Mouse (Mus musculus) olfactory bulb, adult 2 months (tissue): Measurements from ENCODE around the gene Drd3. TPM values are rescaled to one million over a fixed set of nuclear protein-coding genes. Genes with fewer than 3 reads are reported as not detected.

Experiments
- H3K27ac ChIP-seq: fragments of 200-500 bp; 2 replicates; pipeline ENCODE4 v1.5.1; 2012; ENCODE audit warnings: low read depth, low read length; ENCODE audit not compliant: insufficient read depth
- H3K4me1 ChIP-seq: fragments of 200-500 bp; 2 replicates; pipeline ENCODE4 v1.6.1; 2012; ENCODE audit warnings: low read length; ENCODE audit not compliant: control insufficient read depth, insufficient read depth
- H3K4me3 ChIP-seq: fragments of 200-500 bp; 2 replicates; pipeline ENCODE4 v1.5.1; 2012; ENCODE audit warnings: mild to moderate bottlenecking, low read depth, low read length, moderate library complexity; ENCODE audit not compliant: insufficient read depth
- CTCF ChIP-seq: fragments of 200-500 bp; IDR thresholded peaks from 2 replicates; pipeline ENCODE4 v1.5.1; 2012; ENCODE audit warnings: low read depth, mild to moderate bottlenecking, low read length, moderate library complexity; ENCODE audit not compliant: insufficient read depth
- POLR2A ChIP-seq: fragments of 200-500 bp; IDR thresholded peaks from 2 replicates; pipeline ENCODE4 v1.6.1; 2012; ENCODE audit warnings: mild to moderate bottlenecking, low read depth, low read length, moderate library complexity; ENCODE audit not compliant: insufficient read depth
- WGBS: fragments of 180-500 bp; shearing (Covaris S2); methylation state at CpG from one replicate; pipeline ENCODE4 v1.1.7; 2018; 5-methylcytosine and 5-hydroxymethylcytosine counted together
- polyA plus RNA-seq: library from polyadenylated mRNA; stranded (reverse); fragments of >200 nt; gene quantifications from 2 replicates; pipeline ENCODE4 v1.2.4, GENCODE M21; 2012; ENCODE audit warnings: low replicate concordance; ENCODE audit not compliant: missing spikeins, insufficient read depth, insufficient read length

The Drd3 gene
- not detected in 2 replicates for polyA plus RNA-seq

DNA sequence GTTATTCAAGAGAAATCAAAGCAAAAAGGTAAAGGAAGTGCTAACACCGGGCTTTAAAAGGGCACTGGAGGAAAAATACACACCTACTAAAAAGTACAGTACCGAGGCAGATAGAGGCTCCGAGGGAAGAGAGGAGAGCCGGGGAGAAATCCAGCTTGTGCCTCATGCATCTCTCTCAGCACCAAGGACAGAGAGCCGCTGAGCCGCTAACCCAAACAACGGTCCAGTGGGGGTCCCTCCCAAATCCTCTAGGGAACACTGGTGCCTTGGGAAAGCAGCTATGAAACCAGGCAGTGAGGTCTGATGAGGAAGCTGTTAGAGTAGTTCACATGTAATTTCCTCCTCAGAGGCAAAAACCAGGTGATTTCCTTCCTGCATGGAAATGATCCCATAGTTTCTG is at the start of gene Drd3:
Drd3 (plus strand) TSS at position 276 of the 400 bp plus-strand sequence.
- 17% methylated on average over 7 of the region's 7 CpGs for WGBS
- Histone ChIP-seq H3K4me1 (peaks cover 3% of the 10 kb centered on the region; the same call in 1 of the 2 replicates), H3K4me3 (no peak within 1 kb of the TSS), H3K27ac (no peak within 1 kb of the TSS)
- TF ChIP-seq CTCF (no peak), POLR2A (no peak)

- 58% methylated on average over 13 of the region's 13 CpGs for WGBS
- H3K4me1 ChIP-seq, result no peaks in the 10 kb centered on the region
- H3K4me3 ChIP-seq, result no peak overlapping the region
- no peak overlapping the region for H3K27ac ChIP-seq
- TF ChIP-seq POLR2A (no peak), CTCF (no peak)
Measured at GRCm38 (mm10) chr16:43708335-43709061, 45.3 kb upstream of the Drd3 start.

GRCm38 (mm10) chr16:43709062-43709413 is 44.8 kb upstream of the Drd3 start:
- WGBS, result 85% methylated on average over 15 of the region's 15 CpGs
- Histone ChIP-seq H3K4me1 (no peaks in the 10 kb centered on the region), H3K4me3 (no peak overlapping the region), H3K27ac (no peak overlapping the region)
- no peak for TF ChIP-seq POLR2A
- TF ChIP-seq CTCF, result no peak

GRCm38 (mm10) chr16:43709432-43710133 is 44.2 kb upstream of the Drd3 start:
- H3K4me1 ChIP-seq, result no peaks in the 10 kb centered on the region
- WGBS, result 67% methylated on average over 9 of the region's 9 CpGs
- no peak overlapping the region for H3K27ac ChIP-seq
- H3K4me3 ChIP-seq, result no peak overlapping the region
- TF ChIP-seq POLR2A (no peak), CTCF (no peak)

DNA sequence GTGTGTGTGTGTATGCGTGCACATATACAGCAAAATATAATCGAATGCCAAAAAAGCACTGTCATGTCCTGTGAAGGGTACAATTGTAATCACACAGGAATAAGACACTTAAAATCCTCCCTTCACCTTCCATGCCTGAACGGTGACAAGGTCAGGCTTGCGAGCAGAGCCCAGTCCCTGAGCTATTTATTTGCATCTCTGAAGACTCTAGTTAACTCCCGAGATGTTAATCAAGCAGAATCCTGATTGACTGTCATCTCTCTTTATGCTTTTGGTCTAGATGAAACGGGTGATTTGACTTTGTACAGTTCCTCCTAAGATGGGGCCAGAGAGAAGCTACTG is 43.7 kb upstream of the Drd3 start:
- Histone ChIP-seq H3K4me3 (no peak overlapping the region), H3K27ac (no peak overlapping the region), H3K4me1 (no peaks in the 10 kb centered on the region)
- WGBS, result 76% methylated on average over 6 of the region's 6 CpGs
- no peak for TF ChIP-seq POLR2A

GRCm38 (mm10) chr16:43710651-43711050 is 43.2 kb upstream of the Drd3 start:
- no peak for TF ChIP-seq CTCF
- TF ChIP-seq POLR2A, result no peak
- 91% methylated on average over 11 of the region's 11 CpGs for WGBS
- Histone ChIP-seq H3K4me3 (no peak overlapping the region), H3K4me1 (no peaks in the 10 kb centered on the region), H3K27ac (no peak overlapping the region)

DNA sequence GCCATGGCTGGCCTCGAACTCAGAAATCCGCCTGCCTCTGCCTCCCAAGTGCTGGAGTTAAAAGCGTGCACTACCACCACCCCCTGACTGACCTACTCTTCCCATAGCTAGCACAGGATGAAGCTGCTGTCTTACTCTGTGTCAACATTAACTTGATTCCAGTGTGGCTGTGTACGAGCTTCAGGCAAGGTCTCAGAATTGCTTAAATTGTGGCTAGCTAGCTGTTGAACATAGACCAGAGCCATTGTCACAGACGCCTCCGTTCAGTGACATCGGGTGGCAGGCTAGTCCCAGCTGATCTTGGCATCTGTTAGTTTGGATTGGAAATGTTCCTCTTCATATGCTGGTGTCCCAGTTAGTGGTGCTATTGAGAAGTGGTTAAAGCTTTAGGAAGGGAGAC is 42.5 kb upstream of the Drd3 start:
- Histone ChIP-seq H3K4me3 (no peak overlapping the region), H3K27ac (no peak overlapping the region), H3K4me1 (no peaks in the 10 kb centered on the region)
- WGBS, result 86% methylated on average over 7 of the region's 7 CpGs
- TF ChIP-seq POLR2A (no peak), CTCF (no peak)

DNA sequence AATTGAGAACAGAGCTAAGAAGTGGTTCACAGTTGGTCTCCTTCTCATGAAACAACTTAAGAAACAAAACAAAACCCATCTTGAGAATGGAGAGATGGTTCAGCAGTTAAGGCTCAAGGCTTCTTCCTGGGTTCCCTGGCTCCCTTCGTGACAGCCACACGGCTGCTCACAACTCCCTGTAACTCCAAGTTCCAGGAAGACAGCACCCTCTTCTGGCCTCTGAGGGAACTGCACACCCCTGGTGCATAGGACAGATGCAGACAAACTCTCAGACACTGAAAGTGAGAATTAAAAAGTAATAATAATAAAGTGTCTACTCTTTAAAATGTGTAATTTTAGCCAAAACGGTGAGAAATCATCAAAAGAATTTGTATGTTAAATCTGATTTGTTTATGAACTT is 29.4 kb upstream of the Drd3 start:
- 0 out of 2 replicates have a peak, but pooled peaks cover 3% of the 10 kb centered on the region for H3K4me1 ChIP-seq
- no peak overlapping the region for H3K27ac ChIP-seq
- WGBS, result 64% methylated on average over 3 of the region's 3 CpGs
- TF ChIP-seq POLR2A, result no peak
- TF ChIP-seq CTCF, result no peak
- no peak overlapping the region for H3K4me3 ChIP-seq

- no peak for TF ChIP-seq CTCF
- TF ChIP-seq POLR2A, result no peak
- Histone ChIP-seq H3K4me1 (0 out of 2 replicates have a peak, but pooled peaks cover 3% of the 10 kb centered on the region), H3K27ac (no peak overlapping the region), H3K4me3 (no peak overlapping the region)
- 91% methylated on average over 8 of the region's 8 CpGs for whole genome bisulfite sequencing
Measured at GRCm38 (mm10) chr16:43729506-43730221, 24.2 kb upstream of the Drd3 start.
